Mouse (Mus musculus): Measurements from ENCODE around the gene Lmx1b. TPM values are rescaled to one million over a fixed set of nuclear protein-coding genes. Genes with fewer than 3 reads are reported as not detected.

Gene Lmx1b
- under 1 TPM; 0.30 to 0.53 TPM for total RNA-seq (2021)
- long read RNA-seq: 0 reads

DNA sequence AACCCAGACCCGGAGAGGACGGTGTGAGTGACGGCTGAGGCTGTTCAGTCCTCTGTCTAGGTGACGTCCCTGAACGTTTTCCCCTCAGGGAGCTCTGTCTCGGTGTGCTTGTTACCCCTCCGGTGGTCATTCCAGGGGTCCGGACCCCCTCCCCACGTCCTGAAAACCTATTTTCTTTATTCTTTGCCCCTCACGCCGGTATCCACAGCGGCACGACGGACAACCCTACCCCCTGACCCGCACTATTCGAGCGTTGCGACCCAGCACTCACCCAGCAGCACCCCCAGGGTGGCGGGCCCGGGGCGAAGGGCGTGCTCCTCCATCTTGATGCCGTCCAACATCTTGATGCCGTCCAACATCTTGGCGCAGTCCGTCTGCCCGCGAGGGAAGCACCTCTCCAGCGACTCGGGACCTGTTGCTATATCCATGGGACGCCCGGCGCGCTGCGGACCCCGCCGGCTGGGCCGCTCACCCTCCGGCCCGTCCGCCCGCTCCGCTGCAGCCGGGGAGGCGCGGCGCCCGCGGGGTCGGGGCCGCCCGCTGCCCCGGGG lies at the start of gene Lmx1b:
Gene Lmx1b, minus strand, starts transcription at position 341 of the 551 bp plus-strand sequence.
- DNase-seq (ENCODE audit: low spot score in 2 of 2): no peak

DNA sequence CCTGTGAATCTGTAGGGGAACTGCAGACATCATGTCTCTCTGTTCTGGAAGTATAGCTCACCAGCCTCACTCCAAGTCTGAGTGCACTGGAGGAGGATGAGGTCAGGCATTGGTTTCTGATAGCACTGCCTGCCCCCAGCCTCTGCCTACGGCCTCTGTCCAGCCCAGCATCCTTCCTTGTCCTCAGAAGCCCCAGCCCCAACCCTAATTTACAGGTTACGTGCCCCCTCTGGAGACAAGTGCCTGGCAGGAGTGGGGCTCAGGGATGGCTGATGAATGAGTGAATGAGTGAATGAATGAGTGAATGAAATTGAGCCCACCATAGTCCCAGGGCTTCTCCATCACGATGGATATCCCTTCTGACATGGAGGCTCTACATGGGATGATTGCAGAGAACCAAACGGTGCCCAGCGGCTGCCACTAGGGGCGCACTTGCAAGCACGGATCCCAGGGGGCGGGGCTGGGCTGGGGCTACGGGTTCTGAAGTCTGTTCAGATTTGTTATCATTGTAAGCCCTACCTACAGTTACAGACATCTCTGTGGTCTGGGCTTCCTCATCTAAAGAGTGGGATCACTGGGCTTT lies 49.7 kb upstream of the Lmx1b start:
- no peak for DNase-seq (ENCODE audit: low spot score in 2 of 2)

DNA sequence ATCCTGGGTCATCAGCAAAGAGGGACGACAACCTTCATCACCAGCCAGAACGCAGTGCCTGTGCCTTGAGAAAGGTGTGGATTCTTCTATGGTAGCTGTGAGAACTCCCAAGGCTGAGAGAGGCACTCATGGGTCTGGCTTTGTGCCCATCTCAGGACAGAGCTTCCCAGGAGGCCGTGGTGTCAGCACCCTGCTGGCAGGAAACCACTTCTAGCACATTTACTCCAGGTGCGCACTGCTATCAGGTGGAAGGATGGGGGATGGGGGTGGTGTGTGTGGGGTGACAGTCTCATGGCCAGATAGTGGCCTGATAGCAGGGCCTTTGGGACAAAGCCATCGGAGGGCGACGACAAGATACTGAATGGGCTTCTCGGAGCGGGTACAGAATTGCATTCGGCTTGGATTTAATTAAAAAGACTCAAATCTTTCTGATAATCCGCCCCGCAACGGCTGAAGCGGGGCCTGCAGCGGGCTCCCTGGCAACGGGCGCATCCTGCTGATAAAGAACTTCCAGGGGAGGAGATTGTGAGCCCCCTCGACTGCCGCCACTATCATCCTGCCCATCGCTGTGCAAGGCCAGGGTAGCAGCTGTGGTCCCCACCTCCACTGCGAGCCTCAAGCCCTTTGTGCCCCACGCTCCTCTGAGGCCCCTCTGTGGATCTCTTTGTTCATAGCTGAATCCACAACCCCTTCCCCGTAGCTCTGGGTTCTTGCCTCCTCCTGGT lies 49.0 kb upstream of the Lmx1b start:
- DNase-seq (ENCODE audit: low spot score in 2 of 2): no peak

- DNase-seq (ENCODE audit: low spot score in 2 of 2): no peak
Measured at GRCm38 (mm10) chr2:33683594-33683993, 43.3 kb upstream of the Lmx1b start.

DNA sequence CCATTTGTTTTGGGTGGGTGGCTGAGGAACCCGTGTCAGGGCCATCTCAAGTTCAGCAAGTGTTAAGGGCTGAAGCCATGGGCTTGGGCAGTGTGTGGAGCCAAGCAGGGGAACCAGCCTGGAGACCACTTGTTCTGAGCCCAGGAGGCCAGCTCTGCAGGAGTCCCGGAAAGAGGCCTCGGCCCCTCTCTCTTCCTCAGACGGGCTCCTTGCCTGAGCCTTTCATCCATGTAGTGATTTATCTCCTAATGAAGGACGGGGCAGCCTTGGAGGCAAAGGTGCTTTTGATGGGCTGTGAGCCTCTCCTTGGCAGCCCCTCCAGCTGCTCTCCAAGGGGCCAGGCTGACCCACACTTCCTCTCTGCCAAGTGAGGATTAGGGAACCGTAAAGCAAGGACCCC lies 42.8 kb upstream of the Lmx1b start:
- no peak for DNase-seq (ENCODE audit: low spot score in 2 of 2)

GRCm38 (mm10) chr2:33682219-33682618 lies 41.9 kb upstream of the Lmx1b start:
- DNase-seq (ENCODE audit: low spot score in 2 of 2): peak in 1 of 2 experiments; percentile 73

GRCm38 (mm10) chr2:33678950-33679654 lies 38.8 kb upstream of the Lmx1b start:
- DNase-seq (ENCODE audit: low spot score in 2 of 2): no peak

- DNase-seq (ENCODE audit: low spot score in 2 of 2): no peak
Measured at GRCm38 (mm10) chr2:33672701-33673472, 32.6 kb upstream of the Lmx1b start.

GRCm38 (mm10) chr2:33668741-33669140 lies 28.4 kb upstream of the Lmx1b start:
- DNase-seq (ENCODE audit: low spot score in 2 of 2): no peak

DNA sequence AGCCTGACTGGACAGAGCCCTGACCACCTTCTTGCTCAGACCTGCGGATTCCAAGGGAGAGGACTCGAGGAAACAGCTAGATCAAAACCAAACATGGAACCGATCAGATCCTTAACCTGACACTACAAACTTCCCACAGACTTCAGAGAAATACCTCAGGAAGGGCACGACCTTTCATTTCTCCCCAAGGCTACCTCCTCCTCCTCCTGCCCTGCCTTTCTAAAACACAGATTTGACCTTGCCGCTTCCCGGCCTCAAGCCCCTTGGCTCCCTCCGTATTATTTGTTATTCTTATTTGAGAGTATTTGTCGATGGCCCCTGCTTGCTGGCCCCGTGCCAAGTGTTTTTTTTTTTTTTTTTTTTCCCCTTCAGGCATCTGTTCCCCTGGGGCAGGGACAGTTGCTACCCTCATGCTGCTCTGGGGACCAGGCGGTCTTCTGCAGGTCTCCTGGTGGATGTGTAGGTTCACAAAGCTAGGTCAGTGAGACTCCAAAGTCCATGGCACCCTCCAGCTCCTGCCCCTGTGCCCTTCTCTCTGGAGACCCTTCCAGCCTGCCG lies 26.2 kb upstream of the Lmx1b start:
- DNase-seq (ENCODE audit: low spot score in 2 of 2): no peak

GRCm38 (mm10) chr2:33665363-33666058 lies 25.2 kb upstream of the Lmx1b start:
- peak in 1 of 2 experiments; percentile 45 for DNase-seq (ENCODE audit: low spot score in 2 of 2)

GRCm38 (mm10) chr2:33664661-33665060 lies 24.4 kb upstream of the Lmx1b start:
- DNase-seq (ENCODE audit: low spot score in 2 of 2): no peak

GRCm38 (mm10) chr2:33659288-33659629 lies 18.9 kb upstream of the Lmx1b start:
- no peak for DNase-seq (ENCODE audit: low spot score in 2 of 2)

- no peak for DNase-seq (ENCODE audit: low spot score in 2 of 2)
Measured at GRCm38 (mm10) chr2:33658602-33659287, 18.4 kb upstream of the Lmx1b start.

DNA sequence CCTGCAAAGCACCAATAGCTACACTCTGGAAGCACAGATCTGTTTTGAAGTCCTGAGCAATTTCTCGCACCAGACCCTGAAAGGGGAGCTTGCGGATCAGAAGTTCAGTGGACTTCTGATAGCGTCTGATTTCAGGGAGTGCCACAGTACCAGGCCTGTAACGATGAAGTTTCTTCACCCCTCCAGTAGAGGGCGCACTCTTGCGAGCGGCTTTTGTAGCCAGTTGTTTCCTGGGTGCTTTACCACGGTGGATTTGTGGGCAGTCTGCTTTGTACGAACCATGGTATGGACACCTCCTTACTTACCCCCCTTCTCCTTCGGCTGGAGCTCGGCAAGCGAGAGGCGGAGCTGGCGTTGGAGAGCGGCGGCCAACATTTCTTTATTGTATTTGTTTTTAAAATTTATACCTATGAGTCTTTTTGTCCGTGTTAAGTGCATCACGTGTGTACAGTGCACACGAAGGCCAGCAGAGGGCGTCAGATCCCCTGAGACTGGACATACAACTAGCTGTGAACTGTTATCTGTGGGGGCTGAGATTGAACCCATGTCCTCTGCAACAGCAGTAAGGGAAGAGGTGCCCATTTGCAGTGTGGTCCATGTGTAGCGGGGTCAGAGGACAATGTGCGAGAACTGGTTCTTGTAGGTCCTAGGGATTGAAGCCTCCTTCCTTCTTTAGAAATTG lies 12.3 kb upstream of the Lmx1b start:
- no peak for DNase-seq (ENCODE audit: low spot score in 2 of 2)

DNA sequence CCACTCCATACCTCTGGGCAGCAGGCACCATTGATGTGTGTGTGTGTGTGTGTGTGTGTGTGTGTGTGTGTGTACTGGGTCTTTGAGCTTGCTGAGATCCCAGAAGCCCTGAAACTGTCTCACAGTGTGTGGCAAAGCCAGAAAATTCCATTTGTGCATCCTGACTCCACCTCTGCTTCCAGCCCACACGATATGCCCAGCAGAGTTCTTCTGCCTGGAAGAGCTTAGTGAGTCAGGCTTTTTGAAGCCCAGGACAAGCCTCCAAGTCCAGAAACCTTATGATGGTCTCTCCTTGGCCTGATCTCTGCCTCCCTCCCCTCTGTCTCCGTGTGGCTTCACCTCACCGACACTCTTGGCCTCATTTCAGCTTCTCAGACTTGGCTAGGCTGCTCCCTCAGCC lies 9.1 kb upstream of the Lmx1b start:
- no peak for DNase-seq (ENCODE audit: low spot score in 2 of 2)

GRCm38 (mm10) chr2:33648894-33649293 lies 8.6 kb upstream of the Lmx1b start:
- no peak for DNase-seq (ENCODE audit: low spot score in 2 of 2)

DNA sequence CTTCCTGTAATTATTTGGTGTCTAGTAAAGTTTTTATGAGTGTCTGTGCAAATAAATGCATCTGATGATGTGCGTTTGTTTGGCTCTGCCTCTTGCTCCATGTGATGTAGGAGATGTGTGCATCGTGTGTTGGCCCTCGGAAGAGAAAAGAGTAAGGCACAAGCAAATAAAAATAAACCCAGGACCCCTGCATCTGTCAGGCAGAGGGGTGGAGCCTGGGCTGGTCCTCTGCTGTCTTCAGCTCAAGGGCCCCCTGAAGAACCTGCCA lies 5.9 kb upstream of the Lmx1b start:
- no peak for DNase-seq (ENCODE audit: low spot score in 2 of 2)

DNA sequence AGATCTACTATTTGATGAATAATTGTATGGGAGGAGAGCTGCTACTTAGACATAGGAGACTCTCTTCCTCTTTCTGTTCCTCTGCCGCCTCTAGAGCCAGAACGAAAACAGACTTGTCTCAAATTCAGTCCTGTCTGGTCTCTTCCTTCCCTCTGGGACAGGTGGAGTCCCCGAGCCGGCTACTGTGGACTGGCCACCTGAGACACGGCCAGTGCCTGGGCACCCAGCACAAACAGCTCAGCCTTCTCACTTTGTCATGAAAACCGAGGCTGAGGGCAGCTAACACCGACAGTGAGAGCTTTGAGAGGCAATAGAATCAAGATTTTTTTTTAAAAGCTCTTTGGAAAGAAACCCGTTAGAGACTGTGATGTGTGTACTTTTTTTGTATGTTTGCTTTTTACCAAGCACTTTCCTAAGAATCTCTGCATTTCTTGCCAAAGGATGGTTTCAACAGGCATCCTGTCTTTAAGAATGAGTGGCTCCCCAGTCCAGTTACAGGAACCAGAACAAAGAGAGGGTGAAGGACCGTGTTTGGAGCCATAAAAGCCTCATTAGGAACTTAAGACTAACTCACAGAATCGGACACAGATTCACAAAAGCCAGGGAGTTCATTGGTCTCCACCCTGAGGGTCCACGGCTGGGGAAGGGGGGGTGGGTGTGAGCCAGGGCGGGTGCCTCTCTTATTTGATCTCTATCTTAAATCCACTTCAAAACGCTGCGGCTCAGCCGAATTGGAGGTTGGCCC lies 5.4 kb upstream of the Lmx1b start:
- DNase-seq (ENCODE audit: low spot score in 2 of 2): no peak

Measured in layer of hippocampus, adult 18-20 months (tissue).